Mouse (Mus musculus) embryonic stem cell, embryonic (primary cell): ENCODE data around the gene Zfr.

ENCODE experiments used
- CTCF ChIA-PET, 4 experiments: fragments of 300-600 bp in 2 of 4; fragments of 350-600 bp in 2 of 4; sonication (Branson Sonifier 250); formaldehyde crosslinking; loops; one replicate each; lab custom pipeline; 2022; ENCODE audit warnings: inconsistent platforms in 2 of 4; lab: Charles Lee
- POLR2A ChIA-PET, 4 experiments: fragments of 300-600 bp in 2 of 4; fragments of 350-600 bp in 2 of 4; sonication (Branson Sonifier 250); formaldehyde crosslinking; loops; one replicate each; lab custom pipeline; 2022; ENCODE audit warnings: antibody characterized with exemption in 4 of 4, inconsistent platforms in 1 of 4; lab: Charles Lee

The Zfr gene

DNA sequence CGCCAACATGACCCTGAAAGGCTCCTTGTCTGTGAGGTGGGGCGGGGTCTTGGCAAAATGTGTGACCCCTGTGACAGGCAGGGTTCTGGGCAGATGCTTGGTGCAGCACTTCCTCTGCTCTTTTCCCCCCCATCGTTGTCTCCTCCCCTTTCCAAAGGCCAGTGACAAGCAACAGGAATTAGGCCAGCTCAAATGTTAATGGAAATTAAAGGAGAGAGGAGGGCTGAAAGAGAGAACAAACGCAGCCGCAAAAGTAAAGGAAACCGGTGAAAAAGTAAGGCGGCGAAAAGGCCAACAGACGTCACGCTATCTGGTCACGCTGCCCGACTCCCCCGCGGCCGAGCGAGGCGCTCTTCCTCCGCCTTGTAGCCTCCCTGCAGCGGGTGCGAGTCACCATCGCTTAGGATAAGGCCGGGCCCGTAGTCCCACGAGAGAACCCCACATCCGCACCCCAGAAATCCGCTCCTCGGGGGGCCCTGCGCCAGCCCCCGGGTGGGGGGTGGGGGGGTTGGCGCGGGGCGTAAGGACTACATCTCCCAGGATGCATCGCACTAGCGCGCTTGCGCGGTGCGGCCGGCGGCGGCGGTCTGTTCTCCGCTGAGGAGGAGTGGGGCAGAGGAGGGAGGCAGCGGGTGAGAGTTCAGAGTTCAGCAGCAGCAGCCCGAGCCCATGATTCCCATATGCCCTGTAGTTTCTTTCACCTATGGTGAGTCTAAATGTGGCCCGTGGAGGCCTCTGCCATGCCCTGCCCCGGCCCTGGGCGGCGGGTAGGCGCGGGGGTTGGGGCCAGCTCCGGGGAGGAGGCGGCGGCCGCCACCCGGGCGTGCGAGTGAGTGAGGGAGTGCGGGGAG is at the start of gene Zfr:
Zfr (plus strand) TSS at position 590 of the 851 bp plus-strand sequence.
- ChIA-PET POLR2A (interaction anchor here in 3 of 4 experiments (0.6 to 3.4 kb wide), 9 partner anchors 9 to 135 kb away, joined by 3 to 21 read pairs (median 7); no protein-coding TSS in a partner anchor), CTCF (no interaction called here)

DNA sequence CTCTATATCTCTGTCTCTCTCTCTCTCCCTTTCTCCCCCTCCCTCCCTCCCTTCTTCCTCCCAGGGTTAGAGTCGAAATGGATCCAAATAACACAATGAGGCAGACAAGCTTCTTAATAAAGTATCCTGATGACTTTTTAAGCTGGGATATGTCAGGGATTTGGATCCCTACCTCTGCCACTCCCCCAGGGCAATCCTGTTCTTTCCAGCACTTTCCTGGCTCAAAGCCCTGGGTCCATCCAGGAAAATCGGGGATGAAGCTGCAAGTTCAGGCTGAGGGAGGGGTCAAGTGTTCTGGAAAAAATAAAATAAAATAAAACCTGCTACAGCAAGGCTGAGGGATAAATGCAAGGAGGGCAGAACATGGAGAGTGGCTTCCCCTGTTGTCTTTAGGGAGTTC is 49.7 kb upstream of the Zfr start:
- CTCF ChIA-PET: no interaction called here
- POLR2A ChIA-PET: interaction anchor here in 3 of 4 experiments (0.6 to 2.3 kb wide), 3 partner anchors 20 to 31 kb away, joined by 3 to 10 read pairs (median 3); no protein-coding TSS in a partner anchor

DNA sequence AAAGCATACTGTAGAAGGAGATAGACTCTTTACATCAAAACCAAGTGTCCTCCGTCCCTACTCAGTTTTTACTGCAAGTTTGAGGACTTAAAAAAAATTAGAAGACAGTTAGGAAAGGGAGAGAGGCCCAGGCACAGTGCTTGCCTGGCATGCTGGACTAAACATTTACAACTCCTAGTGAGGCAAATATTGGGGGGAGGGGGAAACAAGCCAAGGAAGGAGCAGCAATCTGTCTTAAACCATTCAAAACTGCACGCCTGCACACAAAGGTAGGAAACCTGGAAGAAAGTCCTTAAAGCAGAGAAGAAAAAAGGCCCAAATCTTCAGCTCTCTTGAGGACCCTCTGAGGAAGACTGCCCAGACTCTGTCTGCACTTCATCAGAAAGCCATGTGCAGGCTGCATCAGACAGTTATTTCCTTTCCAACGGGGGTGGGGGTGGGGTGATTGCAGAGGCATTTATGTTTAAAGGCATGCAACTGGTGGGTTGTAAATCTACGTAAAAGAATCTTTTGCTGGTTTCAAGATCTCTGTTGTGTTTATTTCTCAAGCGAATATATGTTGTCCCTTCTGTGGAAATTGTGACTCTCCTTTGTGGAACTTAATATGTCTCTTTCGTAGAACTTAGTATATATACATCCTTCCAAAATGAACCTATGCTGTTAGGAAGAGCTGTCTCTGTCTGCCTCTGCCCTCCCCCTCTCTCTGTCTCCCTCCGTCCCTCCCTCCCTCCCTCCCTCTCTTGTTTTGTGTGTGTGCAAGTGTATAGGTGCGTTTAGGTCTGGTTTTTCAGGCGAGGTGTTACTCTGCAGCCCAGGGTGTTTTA is 49.0 kb upstream of the Zfr start:
- CTCF ChIA-PET: no interaction called here
- POLR2A ChIA-PET: interaction anchor here in 3 of 4 experiments (0.6 to 2.3 kb wide), 4 partner anchors 20 to 36 kb away, joined by 3 to 10 read pairs (median 3); no protein-coding TSS in a partner anchor

DNA sequence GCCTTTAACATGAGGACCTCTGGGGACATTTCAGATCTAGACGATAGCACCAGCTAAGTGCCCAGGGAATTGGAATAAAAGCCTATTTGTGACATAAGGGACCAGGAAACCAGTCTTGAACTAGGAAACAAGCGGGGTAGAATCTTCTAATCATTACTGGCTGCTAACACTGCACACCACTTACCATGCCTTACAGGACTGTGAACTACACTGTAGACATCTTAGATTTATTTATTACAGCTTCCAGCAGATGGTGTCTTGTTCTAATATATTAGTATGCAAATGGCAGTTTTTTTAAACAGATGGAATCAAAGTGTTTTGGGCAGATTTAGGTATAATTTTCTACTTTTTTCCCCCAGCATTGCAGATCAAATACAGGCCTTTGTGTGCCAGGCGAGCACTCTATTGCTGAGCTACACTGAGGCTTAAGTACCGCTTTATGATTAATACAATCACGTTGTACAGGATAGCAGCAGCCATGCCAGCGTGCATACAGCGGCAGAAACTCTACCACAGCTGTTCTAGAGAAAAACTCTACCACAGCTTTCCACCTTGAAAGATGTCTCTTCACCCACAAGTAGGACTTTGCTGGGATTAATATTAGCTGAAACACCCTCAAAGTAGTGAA is 44.8 kb upstream of the Zfr start:
- CTCF ChIA-PET: interaction anchor here in 1 of 4 experiments (0.5 kb wide), 1 partner anchor 102 kb away, joined by 3 read pairs; no protein-coding TSS in a partner anchor
- POLR2A ChIA-PET: interaction anchor here in 1 of 4 experiments (1.2 to 1.6 kb wide), 2 partner anchors 35 to 36 kb away, joined by 3 to 4 read pairs; no protein-coding TSS in a partner anchor

DNA sequence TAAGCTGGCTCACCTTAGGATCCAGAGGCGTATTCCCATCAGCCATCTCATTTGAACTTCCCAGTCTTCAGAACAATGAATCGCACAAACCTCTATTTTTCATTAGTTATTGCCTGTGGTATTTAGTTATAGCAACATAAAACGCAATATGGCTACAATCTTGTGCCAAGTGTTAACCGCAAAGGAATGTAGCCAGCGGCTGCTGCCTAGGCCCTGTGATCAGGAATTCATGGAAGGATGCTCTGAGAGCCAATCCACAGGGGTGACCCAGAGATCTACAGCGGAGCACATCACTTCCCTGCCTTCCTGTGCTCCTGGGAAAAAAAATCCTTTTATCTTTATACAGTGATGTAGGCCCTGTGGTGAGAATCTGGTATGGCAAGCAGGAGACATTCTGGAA is 43.2 kb upstream of the Zfr start:
- ChIA-PET CTCF (no interaction called here), POLR2A (interaction anchor here in 2 of 4 experiments (0.7 to 1.6 kb wide), 4 partner anchors 36 to 80 kb away, joined by 3 to 4 read pairs (median 3); no protein-coding TSS in a partner anchor)

DNA sequence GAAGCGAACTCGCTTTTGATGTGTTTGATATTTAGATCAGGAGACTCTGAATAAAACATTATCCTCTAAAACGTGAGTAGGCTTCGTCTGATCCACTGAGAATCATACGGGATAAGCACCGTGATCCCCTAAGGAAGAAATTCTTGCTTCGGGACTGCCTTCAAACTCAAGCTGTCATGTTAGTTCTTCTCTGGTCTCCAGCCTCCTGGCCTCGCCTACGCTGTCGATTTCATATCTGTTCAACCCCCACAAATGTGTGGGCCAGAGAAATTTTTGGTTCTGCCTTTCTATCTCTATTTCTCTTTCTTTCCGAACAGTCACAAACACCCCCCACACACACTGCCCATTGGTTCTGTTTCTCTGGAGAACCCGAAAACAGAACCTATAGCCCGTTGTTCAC is 35.3 kb upstream of the Zfr start:
- CTCF ChIA-PET: interaction anchor here in 2 of 4 experiments (0.6 to 1.2 kb wide), 2 partner anchors 62 to 110 kb away, joined by 3 to 7 read pairs; no protein-coding TSS in a partner anchor

DNA sequence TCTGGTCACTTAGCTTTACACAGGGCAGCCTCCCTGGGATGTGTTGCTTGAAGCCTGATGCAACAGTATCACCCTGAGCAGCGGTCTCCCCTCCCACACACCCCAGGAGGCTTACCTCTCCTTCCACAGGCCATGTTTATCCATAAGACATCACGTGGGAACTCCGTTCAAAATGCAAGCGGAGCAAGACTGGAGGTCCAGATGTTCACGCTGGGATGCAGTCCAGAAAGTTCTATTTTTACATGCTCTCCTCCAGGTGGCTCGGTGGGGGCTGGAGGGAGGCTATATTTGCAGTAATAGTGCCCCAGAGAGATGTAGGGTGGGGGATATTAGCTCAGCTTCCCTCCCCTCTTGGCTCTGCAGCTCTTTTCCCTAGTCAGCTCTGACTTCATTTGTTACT is 33.5 kb upstream of the Zfr start:
- CTCF ChIA-PET: interaction anchor here in 3 of 4 experiments (0.6 to 3.2 kb wide), 4 partner anchors 112 to 121 kb away, joined by 4 to 21 read pairs (median 14); no protein-coding TSS in a partner anchor

More for the DNA sequence above, 35.3 kb upstream of the Zfr start:
- POLR2A ChIA-PET: interaction anchor here in 1 of 4 experiments (1.8 kb wide), 1 partner anchor 45 kb away, joined by 4 read pairs; no protein-coding TSS in a partner anchor

DNA sequence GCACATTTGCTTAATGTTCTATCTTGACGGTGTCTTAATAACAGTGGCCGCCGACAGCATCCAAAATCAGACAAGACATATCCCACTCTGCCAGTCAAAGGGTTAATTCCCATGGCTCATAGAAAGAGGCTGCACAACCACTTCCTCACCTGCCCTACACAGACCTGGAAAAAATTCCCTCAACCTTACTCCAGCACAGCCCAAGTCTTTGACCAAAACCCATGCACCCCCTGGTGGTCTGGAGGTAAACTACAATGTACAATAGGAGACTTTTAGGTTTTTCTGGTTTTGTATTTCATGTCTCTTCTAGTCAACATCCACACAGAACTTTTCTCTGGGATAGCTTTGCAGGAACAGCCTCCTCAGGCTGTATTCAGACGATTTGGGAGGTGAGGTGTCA is 32.8 kb upstream of the Zfr start:
- ChIA-PET POLR2A (interaction anchor here in 3 of 4 experiments (1.4 to 2.7 kb wide), 4 partner anchors 48 to 113 kb away, joined by 3 to 16 read pairs (median 4); no protein-coding TSS in a partner anchor), CTCF (interaction anchor here in 3 of 4 experiments (0.5 to 3.2 kb wide), 5 partner anchors 113 to 177 kb away, joined by 3 to 21 read pairs (median 9); no protein-coding TSS in a partner anchor)

More for the DNA sequence above, 33.5 kb upstream of the Zfr start:
- POLR2A ChIA-PET: interaction anchor here in 3 of 4 experiments (0.8 to 2.7 kb wide), 5 partner anchors 9 to 112 kb away, joined by 3 to 16 read pairs (median 4); no protein-coding TSS in a partner anchor

DNA sequence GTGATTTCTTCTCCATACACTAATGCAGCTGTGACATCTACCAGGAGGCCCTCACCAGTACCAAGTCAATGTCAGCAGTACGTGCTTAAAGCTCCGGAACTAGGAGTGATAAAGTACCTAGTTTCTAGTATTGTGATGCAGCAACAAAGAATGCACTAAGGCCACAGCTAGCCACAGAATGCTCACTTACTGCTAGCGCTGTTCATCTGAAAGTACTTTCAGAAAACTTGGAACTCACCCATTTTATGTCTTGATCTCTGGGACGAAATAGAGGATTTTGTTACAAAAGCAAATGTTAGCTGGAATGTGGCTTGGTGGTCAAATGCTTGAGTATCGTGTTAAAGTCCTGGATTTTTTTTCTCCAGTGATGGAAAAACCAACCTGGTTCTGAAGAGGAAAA is 30.0 kb upstream of the Zfr start:
- ChIA-PET CTCF (interaction anchor here in 3 of 4 experiments (0.8 to 1.7 kb wide), 3 partner anchors 115 to 116 kb away, joined by 3 to 6 read pairs (median 3); no protein-coding TSS in a partner anchor), POLR2A (interaction anchor here in 2 of 4 experiments (0.6 to 2.6 kb wide), 4 partner anchors 11 to 116 kb away, joined by 3 to 12 read pairs (median 4); no protein-coding TSS in a partner anchor)

DNA sequence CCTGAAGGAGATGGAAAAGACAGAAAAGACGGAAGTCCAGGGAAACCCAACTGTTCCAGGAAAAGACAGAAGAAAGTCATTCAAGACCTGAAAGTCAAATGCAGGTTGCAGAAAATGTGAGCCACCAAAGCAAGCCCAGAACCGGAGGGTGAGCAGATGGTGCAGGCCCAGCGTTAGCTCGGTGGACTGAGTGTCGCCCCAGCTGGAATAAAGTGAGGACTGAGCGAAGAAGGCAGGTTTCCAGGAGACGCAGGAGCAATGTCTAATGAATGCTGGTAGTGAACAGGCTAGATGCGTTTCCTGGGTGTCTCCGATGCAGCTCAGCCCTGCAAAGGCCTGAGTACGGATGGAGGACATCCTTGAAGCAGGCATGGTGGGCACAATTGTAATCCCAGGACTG is 29.5 kb upstream of the Zfr start:
- CTCF ChIA-PET: interaction anchor here in 3 of 4 experiments (0.8 to 1.7 kb wide), 3 partner anchors 116 to 117 kb away, joined by 3 to 6 read pairs (median 3); no protein-coding TSS in a partner anchor

DNA sequence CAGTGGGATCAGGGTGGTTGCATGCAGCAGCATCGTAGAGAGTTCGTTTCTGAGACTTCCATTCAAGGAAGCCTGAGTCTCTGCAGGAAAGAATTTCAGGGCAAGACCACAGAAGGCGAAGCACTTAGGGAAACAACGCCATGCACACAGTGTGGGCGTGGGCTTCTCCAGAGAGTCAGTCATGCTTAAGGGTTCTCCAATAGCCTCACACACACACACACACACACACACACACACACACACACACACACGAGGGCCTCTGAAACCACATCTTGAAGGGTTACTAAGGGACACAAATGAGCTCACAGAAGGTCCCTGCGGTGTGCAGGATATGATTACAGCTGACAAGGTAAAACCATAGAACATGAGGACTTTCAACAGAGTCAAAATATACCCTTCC is 27.5 kb upstream of the Zfr start:
- CTCF ChIA-PET: interaction anchor here (0.5 to 2.0 kb wide), 6 partner anchors 84 to 1200 kb away, joined by 3 to 8 read pairs (median 4); no protein-coding TSS in a partner anchor
- POLR2A ChIA-PET: interaction anchor here (0.6 to 1.5 kb wide), 6 partner anchors 26 to 1108 kb away, joined by 3 to 6 read pairs (median 3); partner anchors contain the start of gene Amacr (in 1 of the 4)

More for the DNA sequence above, 29.5 kb upstream of the Zfr start:
- POLR2A ChIA-PET: interaction anchor here in 2 of 4 experiments (0.5 to 2.6 kb wide), 4 partner anchors 12 to 116 kb away, joined by 3 to 12 read pairs (median 4); no protein-coding TSS in a partner anchor

DNA sequence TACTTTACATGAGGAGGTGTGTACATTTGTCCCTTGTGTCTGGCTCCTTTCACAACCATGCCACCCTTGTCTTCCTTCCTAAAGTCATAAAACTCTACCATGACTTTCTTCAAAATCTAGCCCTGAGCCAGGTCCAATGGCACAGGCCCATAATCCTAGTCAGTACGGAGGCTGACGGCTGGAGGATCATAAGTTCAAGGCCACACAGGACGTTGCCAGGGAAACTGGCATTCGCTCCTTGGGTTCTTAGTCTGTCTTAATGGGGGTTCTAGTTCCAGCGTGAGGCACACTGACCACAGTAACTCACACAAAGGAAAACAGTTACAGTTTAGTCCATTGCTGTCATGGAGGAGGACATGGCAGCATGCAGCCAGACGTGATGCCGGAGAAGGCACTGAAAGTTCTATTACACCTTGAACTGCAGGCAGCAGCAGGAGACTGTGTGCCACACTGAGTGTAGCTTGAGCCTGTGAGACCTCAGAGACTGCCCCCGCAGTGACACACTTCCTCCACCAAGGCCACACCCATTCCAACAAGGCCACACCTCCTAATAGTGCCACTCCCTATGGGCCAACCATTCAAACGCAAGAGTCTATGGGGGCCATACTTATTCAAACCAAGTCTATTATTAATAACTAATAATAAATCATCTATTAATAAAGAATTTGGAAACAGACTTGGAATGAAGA is 26.5 kb upstream of the Zfr start:
- CTCF ChIA-PET: interaction anchor here in 2 of 4 experiments (1.1 to 2.0 kb wide), 2 partner anchors 55 to 119 kb away, joined by 4 to 5 read pairs; no protein-coding TSS in a partner anchor
- POLR2A ChIA-PET: interaction anchor here in 3 of 4 experiments (0.6 to 1.3 kb wide), 4 partner anchors 53 to 95 kb away, joined by 3 to 6 read pairs (median 3); no protein-coding TSS in a partner anchor

DNA sequence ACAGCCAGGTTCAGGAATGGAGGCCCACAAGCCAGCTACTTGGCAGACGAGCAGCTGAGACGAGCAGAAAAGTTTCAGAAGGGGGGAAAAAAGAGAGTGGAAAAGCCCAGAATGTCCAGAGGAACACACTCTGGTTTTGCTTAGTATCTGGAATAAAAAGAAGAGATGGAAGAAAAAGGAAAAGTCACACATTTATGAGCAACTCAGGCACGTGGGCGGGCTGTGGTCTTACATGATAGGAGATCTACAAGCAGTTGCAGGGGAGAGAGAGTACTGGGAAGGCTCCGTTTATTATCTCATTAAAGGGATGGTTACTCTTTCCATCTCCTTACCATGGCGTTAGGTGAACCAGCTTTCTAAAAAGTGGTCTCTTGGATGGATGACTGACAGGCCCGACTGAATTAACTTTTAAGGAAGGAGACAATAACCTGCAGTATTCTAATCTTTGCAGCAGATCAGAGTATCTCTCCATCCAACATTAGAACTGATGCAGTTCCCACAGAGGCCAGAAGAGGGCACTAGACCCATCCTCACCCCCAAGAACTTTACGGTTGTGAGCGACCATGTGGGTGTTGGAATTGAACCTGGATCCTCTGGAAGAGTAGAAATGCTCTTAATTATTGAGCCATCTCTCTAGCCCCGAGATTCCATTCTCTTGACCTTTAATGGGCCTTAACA is 25.7 kb upstream of the Zfr start:
- CTCF ChIA-PET: interaction anchor here in 2 of 4 experiments (1.1 to 2.0 kb wide), 2 partner anchors 55 to 120 kb away, joined by 4 to 5 read pairs; no protein-coding TSS in a partner anchor
- POLR2A ChIA-PET: interaction anchor here in 1 of 4 experiments (0.6 kb wide), 1 partner anchor 59 kb away, joined by 3 read pairs; no protein-coding TSS in a partner anchor

DNA sequence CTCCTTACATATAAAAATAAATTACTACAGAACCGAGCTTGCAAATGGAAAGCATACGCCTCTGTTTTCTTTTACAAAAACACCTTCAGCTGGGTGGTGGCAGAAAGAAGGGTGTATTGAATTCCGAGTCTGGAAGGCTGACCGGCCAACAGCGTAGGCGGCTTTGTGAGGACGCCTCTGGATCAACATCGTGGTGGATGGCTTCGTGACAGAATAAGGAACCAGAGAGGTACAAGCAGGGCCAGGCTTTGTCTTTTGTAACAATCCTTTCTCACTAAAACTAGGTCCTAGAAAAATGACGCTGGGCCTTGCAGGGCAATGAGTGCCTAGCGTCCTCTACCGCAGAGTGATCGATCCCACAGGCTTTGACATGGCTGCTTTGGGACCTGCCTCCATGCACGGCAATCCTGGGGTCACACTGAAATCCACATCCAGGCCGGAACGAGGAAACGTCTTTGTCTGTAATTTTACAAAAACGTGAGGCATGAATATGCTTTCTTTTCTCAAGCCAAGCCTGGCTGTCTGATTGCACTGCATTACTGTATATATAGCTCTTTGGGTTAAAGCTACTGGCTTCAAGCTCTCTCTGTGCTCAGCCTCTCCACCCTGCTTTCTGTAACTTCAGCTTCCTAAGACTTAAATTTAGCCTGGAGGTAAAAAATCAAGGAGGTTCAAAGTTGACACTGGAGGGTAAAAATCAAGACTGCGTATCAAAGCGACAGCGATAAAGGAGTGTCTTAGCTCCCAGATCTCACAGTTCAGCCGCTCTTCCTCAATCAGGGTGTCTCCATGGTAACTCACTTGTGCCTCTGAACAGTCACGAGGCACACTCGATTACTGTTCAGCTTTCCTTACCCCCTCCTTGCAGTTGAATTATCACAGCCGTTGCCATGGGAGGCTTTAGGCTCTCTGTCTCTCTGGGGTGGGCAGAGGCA is 24.3 kb upstream of the Zfr start:
- CTCF ChIA-PET: interaction anchor here in 3 of 4 experiments (0.5 to 2.5 kb wide), 9 partner anchors 13 to 252 kb away, joined by 3 to 11 read pairs (median 4); no protein-coding TSS in a partner anchor
- POLR2A ChIA-PET: interaction anchor here in 3 of 4 experiments (0.7 to 2.0 kb wide), 15 partner anchors 9 to 121 kb away, joined by 3 to 21 read pairs (median 4); no protein-coding TSS in a partner anchor
